8 mouse cellular contexts compared by ENCODE assay signal in the genomic region with DNA sequence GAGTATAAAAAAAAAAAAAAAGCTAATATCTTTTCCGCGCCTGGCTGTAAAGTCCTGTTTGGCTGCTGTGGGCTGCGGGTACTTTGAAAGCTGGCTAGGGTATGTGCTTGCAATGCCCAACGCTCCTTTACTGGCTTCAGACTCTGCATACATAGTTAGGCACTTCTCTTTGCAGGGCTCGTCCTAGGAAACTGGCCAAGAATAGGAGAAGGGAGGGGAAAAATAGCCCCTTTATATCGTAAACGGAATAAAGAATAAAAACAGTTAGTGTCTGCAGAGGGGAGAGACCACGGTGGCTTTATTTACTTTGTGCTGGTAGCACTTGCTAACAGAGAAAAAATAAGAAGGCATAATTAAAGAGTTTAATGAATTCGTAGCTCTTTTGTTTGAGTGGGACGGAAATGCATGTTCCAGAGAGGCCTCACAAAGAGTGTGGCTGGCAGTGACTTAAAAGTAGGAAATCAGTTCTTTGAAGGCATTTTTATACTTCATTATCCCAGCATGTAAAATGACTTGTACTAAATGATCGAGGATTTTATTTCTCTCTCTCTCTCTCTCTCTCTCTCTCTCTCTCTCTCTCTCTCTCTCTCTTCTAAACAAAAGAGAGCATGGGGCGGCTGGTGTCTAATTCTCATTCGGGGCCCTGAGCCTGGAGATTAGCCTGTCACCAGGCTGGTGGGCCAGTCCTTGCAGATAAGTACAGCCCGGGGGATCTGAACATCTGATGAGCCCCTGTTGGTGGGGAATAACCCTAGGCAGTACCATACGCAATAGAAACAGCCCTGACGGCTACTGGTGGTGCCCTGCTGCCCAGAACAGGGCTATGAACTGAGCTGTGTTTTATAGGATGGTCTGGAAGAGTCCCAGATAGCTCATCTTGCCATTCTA.
DNase-seq lines count a peak whose midpoint lies in the region; ATAC-seq lines count a peak whose summit lies in the region.

No protein-coding gene starts in this region.

- H3K4me3 ChIP-seq in hindbrain, embryonic 12.5 days = no peak overlapping the region
- H3K4me3 ChIP-seq in limb, embryonic 15.5 days = no peak overlapping the region
- H3K4me3 ChIP-seq in kidney, embryonic 16.5 days (ENCODE audit: low read length) = no peak overlapping the region

- 0 out of 2 replicates have a peak overlapping the region, but pooled peaks have one; percentile 21 for H3K4me2 ChIP-seq in hindbrain, embryonic 12.5 days (replicated peaks)
- H3K4me2 ChIP-seq in limb, embryonic 15.5 days = peak overlapping the region; percentile 26; the same call in 1 of the 2 replicates
- no peak overlapping the region for H3K4me2 ChIP-seq in kidney, embryonic 16.5 days (replicated peaks; ENCODE audit: low read depth, low read length)

- H3K9me3 ChIP-seq in hindbrain, embryonic 12.5 days (replicated peaks) = no peaks in the 10 kb centered on the region
- H3K9me3 ChIP-seq in limb, embryonic 15.5 days = no peaks in the 10 kb centered on the region
- H3K9me3 ChIP-seq in kidney, embryonic 16.5 days (ENCODE audit: low read length) = no peaks in the 10 kb centered on the region

- H3K27ac ChIP-seq in hindbrain, embryonic 12.5 days = 0 out of 2 replicates have a peak overlapping the region, but pooled peaks have one; percentile 30
- peak overlapping the region; percentile 17; the same call in 1 of the 2 replicates for H3K27ac ChIP-seq in limb, embryonic 15.5 days
- H3K27ac ChIP-seq in kidney, embryonic 16.5 days (ENCODE audit: low read length) = no peak overlapping the region

- no peak for DNase-seq in frontal cortex, postnatal 14 days (ENCODE audit: low spot score in 2 of 2)
- DNase-seq in brain, embryonic 18.5 days (ENCODE audit: low read depth, low spot score) = peak; percentile 46
- DNase-seq in adrenal gland, postnatal 4 days (ENCODE audit: low spot score in 2 of 2) = no peak
- no peak for DNase-seq in gastrocnemius, postnatal 14 days

- peaks cover 10% of the 10 kb centered on the region for H3K27me3 ChIP-seq in hindbrain, embryonic 12.5 days
- peaks cover 6% of the 10 kb centered on the region; the same call in 1 of the 2 replicates for H3K27me3 ChIP-seq in limb, embryonic 15.5 days
- H3K27me3 ChIP-seq in kidney, embryonic 16.5 days (ENCODE audit: insufficient read depth, low read length) = no peaks in the 10 kb centered on the region

- H3K9ac ChIP-seq in hindbrain, embryonic 12.5 days = peak overlapping the region; percentile 8; the same call in 1 of the 2 replicates
- H3K9ac ChIP-seq in limb, embryonic 15.5 days = no peak overlapping the region
- H3K9ac ChIP-seq in kidney, embryonic 16.5 days (replicated peaks; ENCODE audit: low read length) = no peak overlapping the region

- 38% methylated on average over 16 of the region's 16 CpGs for WGBS in hindbrain, embryonic 12.5 days
- 27% methylated on average over 16 of the region's 16 CpGs for WGBS in limb, embryonic 15.5 days
- WGBS in kidney, embryonic 16.5 days = 64% methylated on average over 16 of the region's 16 CpGs

- no peaks in the 10 kb centered on the region for H3K36me3 ChIP-seq in hindbrain, embryonic 12.5 days
- no peaks in the 10 kb centered on the region for H3K36me3 ChIP-seq in limb, embryonic 15.5 days
- H3K36me3 ChIP-seq in kidney, embryonic 16.5 days (ENCODE audit: insufficient read depth, low read length) = no peaks in the 10 kb centered on the region

- ATAC-seq in frontal cortex, adult (ENCODE audit: low TSS enrichment) = peak; percentile 55; the same call in 1 of the 2 replicates
- peak; percentile 65; the same call in 1 of the 2 replicates for ATAC-seq in hindbrain, embryonic 12.5 days (ENCODE audit: low FRiP score)
- peak; percentile 71; the same call in 1 of the 2 replicates for ATAC-seq in limb, embryonic 15.5 days (ENCODE audit: insufficient number of reproducible peaks, low FRiP score, low TSS enrichment, low read depth)
- ATAC-seq in kidney, embryonic 16.5 days (ENCODE audit: low FRiP score, low TSS enrichment) = no peak

- intact Hi-C loops in gastrocnemius, postnatal 14 days (cut with DNase I; ENCODE audit: low total_unique reads) = no loop called here

- peaks cover 39% of the 10 kb centered on the region for H3K4me1 ChIP-seq in hindbrain, embryonic 12.5 days
- H3K4me1 ChIP-seq in limb, embryonic 15.5 days = peaks cover 20% of the 10 kb centered on the region
- H3K4me1 ChIP-seq in kidney, embryonic 16.5 days (ENCODE audit: insufficient read depth, low read length) = peaks cover 4% of the 10 kb centered on the region; the same call in 1 of the 2 replicates
